Mouse (Mus musculus) spleen, adult 2 months (tissue): ENCODE measurements around the gene Fam151a.

Source experiments
- CTCF ChIP-seq: fragments of 200-500 bp; IDR thresholded peaks from 2 replicates; pipeline ENCODE4 v1.5.1; 2011; ENCODE audit warnings: mild to moderate bottlenecking, inconsistent platforms; ENCODE audit not compliant: insufficient read depth, insufficient read length, insufficient replicate concordance; ENCODE audit errors: extremely low read depth
- POLR2A ChIP-seq: fragments of 200-500 bp; IDR thresholded peaks from 2 replicates; pipeline ENCODE4 v1.6.1; 2011; ENCODE audit warnings: low read depth, low read length, inconsistent platforms

- TF ChIP-seq CTCF (no peak), POLR2A (no peak)
Observed at GRCm38 (mm10) chr4:106764166-106764565, 30.5 kb downstream of the Fam151a start.
